Mouse (Mus musculus) hindbrain, postnatal 0 days (tissue): ENCODE data around the gene Phactr3. TPM values are rescaled to one million over a fixed set of nuclear protein-coding genes. Genes with fewer than 3 reads are reported as not detected.

Experiments used
- ATAC-seq: fragments of 200-750 bp; cut with Nextera tagmentation; 2 replicates; pipeline ENCODE4 v1.8.0; 2017; ENCODE audit warnings: mild to moderate bottlenecking, moderate TSS enrichment, moderate library complexity
- DNase-seq: peaks from one replicate; pipeline ENCODE4 v3.0.0-alpha.2; 2015; ENCODE audit warnings: low spot score
- H3K27ac ChIP-seq: fragments of 300-500 bp; sonication (generic); 2 replicates; pipeline ENCODE4 v1.5.1; 2014; ENCODE audit warnings: mild to moderate bottlenecking
- H3K27me3 ChIP-seq: fragments of 300-500 bp; sonication (generic); 2 replicates; pipeline ENCODE4 v1.6.1; 2014; ENCODE audit warnings: low read length, mixed read lengths; ENCODE audit not compliant: insufficient read depth
- H3K36me3 ChIP-seq: fragments of 300-500 bp; sonication (generic); 2 replicates; pipeline ENCODE4 v1.6.1; 2014; ENCODE audit warnings: low read length, mixed read lengths; ENCODE audit not compliant: insufficient read depth
- H3K4me1 ChIP-seq: fragments of 300-500 bp; sonication (generic); 2 replicates; pipeline ENCODE4 v1.6.1; 2014; ENCODE audit warnings: antibody characterized with exemption, low read length, mixed read lengths; ENCODE audit not compliant: insufficient read depth
- H3K4me2 ChIP-seq: fragments of 300-500 bp; sonication (generic); 2 replicates; pipeline ENCODE4 v1.6.1; 2014; ENCODE audit warnings: low read depth, mild to moderate bottlenecking, low read length, moderate library complexity, mixed read lengths
- H3K4me3 ChIP-seq: fragments of 300-500 bp; sonication (generic); 2 replicates; pipeline ENCODE4 v1.5.1; 2014; ENCODE audit warnings: low read length
- H3K9ac ChIP-seq: fragments of 300-500 bp; sonication (generic); replicated peaks from 2 replicates; pipeline ENCODE4 v1.6.1; 2014; ENCODE audit warnings: mild to moderate bottlenecking, low read length, moderate library complexity, mixed read lengths
- H3K9me3 ChIP-seq: fragments of 300-500 bp; sonication (generic); 2 replicates; pipeline ENCODE4 v1.6.1; 2016; ENCODE audit warnings: low read length, mixed read lengths
- CTCF ChIP-seq: IDR thresholded peaks from 2 replicates; pipeline ENCODE4 v1.5.1; 2016; ENCODE audit warnings: antibody characterized with exemption, control low read depth, low read depth
- WGBS: fragments of 180-500 bp; shearing (Covaris S2); extraction: QIAGEN DNeasy Blood & Tissue Kit; methylation state at CpG from one replicate; pipeline ENCODE4 v1.1.7; 2014; 5-methylcytosine and 5-hydroxymethylcytosine counted together
- polyA plus RNA-seq: library from polyadenylated mRNA; unstranded; fragments of >200 nt; fragmentation: Nextera tagmentation; extraction: Ambion mirVana; gene quantifications from 2 replicates; pipeline ENCODE4 v1.2.1, GENCODE M21; 2015
- total RNA-seq: library from RNA; depleted of rRNA; stranded (reverse); fragments of >200 nt; gene quantifications from 2 replicates; pipeline ENCODE4 v1.2.3, GENCODE M21; 2014

Phactr3 gene
- total and polyA plus RNA-seq, 2 experiments from 2014 or later, result 66.2 to 92.7 TPM

DNA sequence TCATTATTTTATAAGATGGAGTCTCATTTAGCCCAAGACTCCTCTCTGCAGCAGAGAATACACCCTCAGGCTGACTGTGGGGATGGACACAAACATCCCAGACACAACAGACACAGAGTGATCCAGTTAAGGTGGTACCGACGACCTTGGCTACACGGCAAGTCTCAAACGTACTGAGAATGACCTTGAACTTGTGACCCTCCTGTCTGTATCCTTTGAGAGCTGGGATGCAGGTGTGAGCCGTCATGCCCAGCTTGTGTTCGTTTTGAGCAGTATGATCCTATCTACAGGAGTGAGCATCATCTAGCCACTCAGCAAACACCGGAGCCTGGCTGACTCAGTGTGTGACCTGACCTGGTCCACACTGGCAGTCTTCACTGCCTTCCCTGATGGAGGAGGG lies 194.8 kb downstream of the Phactr3 start:
- ATAC-seq (no peak), DNase-seq (no peak)
- TF ChIP-seq CTCF, result no peak
- Histone ChIP-seq H3K4me2 (no peak overlapping the region), H3K9me3 (no peaks in the 10 kb centered on the region), H3K36me3 (peaks cover 5% of the 10 kb centered on the region; the same call in 1 of the 2 replicates), H3K9ac (no peak overlapping the region), H3K4me3 (no peak overlapping the region), H3K27ac (no peak overlapping the region), H3K4me1 (no peaks in the 10 kb centered on the region), H3K27me3 (no peaks in the 10 kb centered on the region)
- 85% methylated on average over 7 of the region's 7 CpGs for WGBS

- Histone ChIP-seq H3K27me3 (no peaks in the 10 kb centered on the region), H3K9me3 (no peaks in the 10 kb centered on the region), H3K9ac (no peak overlapping the region), H3K36me3 (peaks cover 5% of the 10 kb centered on the region; the same call in 1 of the 2 replicates), H3K4me3 (no peak overlapping the region), H3K27ac (no peak overlapping the region), H3K4me2 (no peak overlapping the region), H3K4me1 (no peaks in the 10 kb centered on the region)
- 86% methylated on average over 1 of the region's 1 CpGs for WGBS
- no peak for ATAC-seq
- no peak for DNase-seq
- no peak for TF ChIP-seq CTCF
These were observed 197.5 kb downstream of the Phactr3 start for GRCm38 (mm10) chr2:178316281-178316680.

GRCm38 (mm10) chr2:178319766-178320165 lies 201.0 kb downstream of the Phactr3 start:
- H3K27ac ChIP-seq, result no peak overlapping the region
- H3K4me1 ChIP-seq, result no peaks in the 10 kb centered on the region
- no peaks in the 10 kb centered on the region for H3K9me3 ChIP-seq
- no peak for ATAC-seq
- DNase-seq, result no peak
- H3K27me3 ChIP-seq, result no peaks in the 10 kb centered on the region
- no peak for TF ChIP-seq CTCF
- H3K4me2 ChIP-seq, result no peak overlapping the region
- H3K36me3 ChIP-seq, result peaks cover 2% of the 10 kb centered on the region; the same call in 1 of the 2 replicates
- H3K4me3 ChIP-seq, result no peak overlapping the region
- H3K9ac ChIP-seq, result no peak overlapping the region
- 84% methylated on average over 7 of the region's 7 CpGs for WGBS

DNA sequence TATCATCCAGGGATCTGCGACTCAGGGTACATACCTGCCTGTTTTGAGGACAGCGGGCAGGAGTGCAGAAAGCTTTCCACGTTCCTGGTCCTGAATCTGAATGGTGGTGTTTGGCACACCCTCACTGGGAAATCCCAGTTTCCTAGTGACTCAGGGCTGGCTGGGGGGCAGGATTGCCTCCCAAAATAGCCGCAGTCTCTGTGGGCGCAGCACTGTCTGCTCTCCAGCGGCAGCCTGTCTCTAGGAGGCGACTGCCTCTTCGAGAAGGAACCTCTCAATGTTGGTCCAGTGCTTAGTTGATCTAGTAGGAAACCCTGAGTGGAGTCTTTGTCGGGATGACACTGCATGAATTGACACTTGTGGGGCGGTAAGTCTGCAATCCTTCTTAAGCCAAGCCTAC lies 202.5 kb downstream of the Phactr3 start:
- TF ChIP-seq CTCF, result no peak
- Histone ChIP-seq H3K4me2 (no peak overlapping the region), H3K36me3 (no peaks in the 10 kb centered on the region), H3K27ac (no peak overlapping the region), H3K4me3 (no peak overlapping the region), H3K9ac (no peak overlapping the region), H3K9me3 (no peaks in the 10 kb centered on the region), H3K27me3 (no peaks in the 10 kb centered on the region), H3K4me1 (no peaks in the 10 kb centered on the region)
- no peak for DNase-seq
- no peak for ATAC-seq
- WGBS, result 88% methylated on average over 10 of the region's 10 CpGs

GRCm38 (mm10) chr2:178324410-178324809 lies 205.6 kb downstream of the Phactr3 start:
- H3K27ac ChIP-seq, result no peak overlapping the region
- no peak for ATAC-seq
- H3K4me1 ChIP-seq, result peaks cover 12% of the 10 kb centered on the region; the same call in 1 of the 2 replicates
- 93% methylated on average over 3 of the region's 3 CpGs for WGBS
- no peak overlapping the region for H3K9ac ChIP-seq
- TF ChIP-seq CTCF, result no peak
- no peak overlapping the region for H3K4me2 ChIP-seq
- no peaks in the 10 kb centered on the region for H3K27me3 ChIP-seq
- H3K9me3 ChIP-seq, result no peaks in the 10 kb centered on the region
- DNase-seq, result no peak
- no peaks in the 10 kb centered on the region for H3K36me3 ChIP-seq
- no peak overlapping the region for H3K4me3 ChIP-seq

DNA sequence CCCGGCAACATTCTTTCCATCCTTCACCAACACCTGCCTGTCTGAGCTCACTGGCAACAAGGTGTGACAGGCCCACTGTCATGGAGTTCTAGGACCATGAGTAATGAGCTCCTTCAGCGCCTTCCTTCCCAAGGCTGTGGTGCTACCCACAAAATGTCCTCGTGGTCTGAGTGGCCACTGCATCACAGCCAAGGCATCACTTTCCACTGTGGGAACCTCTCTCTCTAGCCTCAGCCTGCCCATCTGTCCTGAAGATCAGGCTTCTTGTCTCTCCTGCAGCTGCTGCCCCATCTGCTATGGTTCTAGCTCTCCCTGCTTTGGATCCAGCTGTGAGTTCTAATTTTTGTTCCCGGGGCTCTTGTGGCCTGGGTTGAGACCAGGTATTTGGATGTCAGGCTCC lies 206.0 kb downstream of the Phactr3 start:
- DNase-seq, result no peak

GRCm38 (mm10) chr2:178326067-178326466 lies 207.3 kb downstream of the Phactr3 start:
- H3K9me3 ChIP-seq, result no peaks in the 10 kb centered on the region
- WGBS, result 94% methylated on average over 10 of the region's 10 CpGs
- H3K4me2 ChIP-seq, result no peak overlapping the region
- no peak overlapping the region for H3K27ac ChIP-seq
- peaks cover 12% of the 10 kb centered on the region; the same call in 1 of the 2 replicates for H3K4me1 ChIP-seq
- no peaks in the 10 kb centered on the region for H3K36me3 ChIP-seq
- no peak overlapping the region for H3K4me3 ChIP-seq
- no peak overlapping the region for H3K9ac ChIP-seq
- TF ChIP-seq CTCF, result no peak
- no peaks in the 10 kb centered on the region for H3K27me3 ChIP-seq
- DNase-seq (no peak), ATAC-seq (no peak)

More for the DNA sequence above, 206.0 kb downstream of the Phactr3 start:
- Histone ChIP-seq H3K36me3 (no peaks in the 10 kb centered on the region), H3K9ac (no peak overlapping the region), H3K9me3 (no peaks in the 10 kb centered on the region), H3K4me2 (no peak overlapping the region), H3K27me3 (no peaks in the 10 kb centered on the region), H3K4me1 (peaks cover 12% of the 10 kb centered on the region; the same call in 1 of the 2 replicates), H3K4me3 (no peak overlapping the region), H3K27ac (no peak overlapping the region)
- 80% methylated on average over 4 of the region's 4 CpGs for WGBS
- no peak for ATAC-seq
- no peak for TF ChIP-seq CTCF
